Mouse (Mus musculus) forebrain, embryonic 14.5 days (tissue): Measurements from ENCODE around the gene Trim8. TPM values are rescaled to one million over a fixed set of nuclear protein-coding genes. Genes with fewer than 3 reads are reported as not detected.

Experiments used
- ATAC-seq: fragments of 200-750 bp; cut with Nextera tagmentation; 2 replicates; pipeline ENCODE4 v1.8.0; 2017; ENCODE audit warnings: mild to moderate bottlenecking, moderate library complexity
- DNase-seq: peaks from one replicate; pipeline ENCODE4 v3.0.0-alpha.2; 2015; ENCODE audit warnings: low spot score
- H3K27ac ChIP-seq: fragments of 300-500 bp; sonication (generic); 2 replicates; pipeline ENCODE4 v1.5.1; 2014; ENCODE audit warnings: low read depth, mild to moderate bottlenecking, control low read depth, low read length, moderate library complexity
- H3K27me3 ChIP-seq: fragments of 300-500 bp; sonication (generic); replicated peaks from 2 replicates; pipeline ENCODE4 v1.6.1; 2014; ENCODE audit warnings: low read length, control low read depth, mixed read lengths; ENCODE audit not compliant: control insufficient read depth, insufficient read depth
- H3K36me3 ChIP-seq: fragments of 300-500 bp; sonication (generic); 2 replicates; pipeline ENCODE4 v1.6.1; 2014; ENCODE audit warnings: low read length, control low read depth; ENCODE audit not compliant: control insufficient read depth, insufficient read depth
- H3K4me1 ChIP-seq: fragments of 300-500 bp; sonication (generic); 2 replicates; pipeline ENCODE4 v1.6.1; 2014; ENCODE audit warnings: antibody characterized with exemption, low read length, control low read depth; ENCODE audit not compliant: control insufficient read depth, insufficient read depth
- H3K4me2 ChIP-seq: fragments of 300-500 bp; sonication (generic); 2 replicates; pipeline ENCODE4 v1.6.1; 2014; ENCODE audit warnings: mild to moderate bottlenecking, control low read depth, low read length
- H3K4me3 ChIP-seq: fragments of 300-500 bp; sonication (generic); 2 replicates; pipeline ENCODE4 v1.5.1; 2014; ENCODE audit warnings: low read depth, low read length, control low read depth
- H3K9ac ChIP-seq: fragments of 300-500 bp; sonication (generic); 2 replicates; pipeline ENCODE4 v1.6.1; 2014; ENCODE audit warnings: mild to moderate bottlenecking, low read length, control low read depth, moderate library complexity
- H3K9me3 ChIP-seq: fragments of 300-500 bp; sonication (generic); replicated peaks from 2 replicates; pipeline ENCODE4 v1.6.1; 2016; ENCODE audit warnings: low read length, control low read depth, mixed read lengths; ENCODE audit not compliant: control insufficient read depth
- WGBS: fragments of 180-500 bp; shearing (Covaris S2); extraction: QIAGEN DNeasy Blood & Tissue Kit; methylation state at CpG from one replicate; pipeline ENCODE4 v1.1.7; 2014; 5-methylcytosine and 5-hydroxymethylcytosine counted together
- polyA plus RNA-seq: library from polyadenylated mRNA; unstranded; fragments of >200 nt; fragmentation: Nextera tagmentation; extraction: Ambion mirVana; gene quantifications from 2 replicates; pipeline ENCODE4 v1.2.1, GENCODE M21; 2014

The Trim8 gene
- polyA plus RNA-seq, 1 experiment from 2014 or later: 23.0 TPM

GRCm38 (mm10) chr19:46505646-46506371, 4.3 kb downstream of the Trim8 start:
- DNase-seq: no peak
- peaks cover 57% of the 10 kb centered on the region for H3K36me3 ChIP-seq
- peak overlapping the region; percentile 70 for H3K9ac ChIP-seq
- 70% methylated on average over 8 of the region's 8 CpGs for WGBS
- peak overlapping the region; percentile 96 for H3K4me2 ChIP-seq
- no peaks in the 10 kb centered on the region for H3K9me3 ChIP-seq
- H3K27ac ChIP-seq: peak overlapping the region; percentile 92; the same call in 1 of the 2 replicates
- H3K4me3 ChIP-seq: peak overlapping the region; percentile 96; the same call in 1 of the 2 replicates
- H3K27me3 ChIP-seq: no peaks in the 10 kb centered on the region
- no peak for ATAC-seq
- H3K4me1 ChIP-seq: peaks cover 53% of the 10 kb centered on the region

- Histone ChIP-seq H3K27me3 (no peaks in the 10 kb centered on the region), H3K4me3 (peak overlapping the region; percentile 96), H3K9ac (peak overlapping the region; percentile 70), H3K9me3 (no peaks in the 10 kb centered on the region), H3K4me1 (peaks cover 53% of the 10 kb centered on the region), H3K4me2 (peak overlapping the region; percentile 96), H3K36me3 (peaks cover 61% of the 10 kb centered on the region), H3K27ac (peak overlapping the region; percentile 92; the same call in 1 of the 2 replicates)
- DNase-seq (no peak), ATAC-seq (no peak)
- 38% methylated on average over 3 of the region's 3 CpGs for WGBS
These were observed 4.8 kb downstream of the Trim8 start for GRCm38 (mm10) chr19:46506372-46506717.

GRCm38 (mm10) chr19:46507181-46507581, 5.7 kb downstream of the Trim8 start:
- peak overlapping the region; percentile 92 for H3K27ac ChIP-seq
- peak overlapping the region; percentile 96 for H3K4me2 ChIP-seq
- H3K36me3 ChIP-seq: peaks cover 68% of the 10 kb centered on the region
- H3K27me3 ChIP-seq: no peaks in the 10 kb centered on the region
- ATAC-seq (peak; percentile 8; the same call in 1 of the 2 replicates), DNase-seq (peak; percentile 80)
- H3K9ac ChIP-seq: peak overlapping the region; percentile 70
- H3K4me3 ChIP-seq: peak overlapping the region; percentile 96
- no peaks in the 10 kb centered on the region for H3K9me3 ChIP-seq
- WGBS: 9% methylated on average over 8 of the region's 8 CpGs
- peaks cover 53% of the 10 kb centered on the region for H3K4me1 ChIP-seq

- no peak for ATAC-seq
- H3K4me1 ChIP-seq: peaks cover 53% of the 10 kb centered on the region
- H3K36me3 ChIP-seq: peaks cover 75% of the 10 kb centered on the region
- peak overlapping the region; percentile 96 for H3K4me2 ChIP-seq
- peak overlapping the region; percentile 92 for H3K27ac ChIP-seq
- H3K27me3 ChIP-seq: no peaks in the 10 kb centered on the region
- H3K9ac ChIP-seq: peak overlapping the region; percentile 70; the same call in 1 of the 2 replicates
- no peaks in the 10 kb centered on the region for H3K9me3 ChIP-seq
- no peak overlapping the region for H3K4me3 ChIP-seq
- 79% methylated on average over 1 of the region's 1 CpGs for WGBS
- no peak for DNase-seq
These were observed 6.3 kb downstream of the Trim8 start for GRCm38 (mm10) chr19:46507806-46508205.

GRCm38 (mm10) chr19:46508738-46509137, 7.2 kb downstream of the Trim8 start:
- Histone ChIP-seq H3K27ac (no peak overlapping the region), H3K4me1 (peaks cover 53% of the 10 kb centered on the region), H3K4me3 (no peak overlapping the region), H3K9me3 (no peaks in the 10 kb centered on the region), H3K36me3 (peaks cover 84% of the 10 kb centered on the region), H3K4me2 (no peak overlapping the region), H3K9ac (peak overlapping the region; percentile 13; the same call in 1 of the 2 replicates), H3K27me3 (no peaks in the 10 kb centered on the region)
- WGBS: 83% methylated on average over 3 of the region's 3 CpGs
- DNase-seq (no peak), ATAC-seq (no peak)

GRCm38 (mm10) chr19:46509202-46509601, 7.7 kb downstream of the Trim8 start:
- DNase-seq (no peak), ATAC-seq (no peak)
- no peak overlapping the region for H3K4me2 ChIP-seq
- H3K36me3 ChIP-seq: peaks cover 88% of the 10 kb centered on the region
- peaks cover 52% of the 10 kb centered on the region for H3K4me1 ChIP-seq
- 90% methylated on average over 3 of the region's 3 CpGs for WGBS
- H3K9me3 ChIP-seq: no peaks in the 10 kb centered on the region
- H3K4me3 ChIP-seq: no peak overlapping the region
- no peak overlapping the region for H3K27ac ChIP-seq
- 0 out of 2 replicates have a peak overlapping the region, but pooled peaks have one; percentile 8 for H3K9ac ChIP-seq
- no peaks in the 10 kb centered on the region for H3K27me3 ChIP-seq

- 0 out of 2 replicates have a peak overlapping the region, but pooled peaks have one; percentile 8 for H3K9ac ChIP-seq
- peaks cover 94% of the 10 kb centered on the region for H3K36me3 ChIP-seq
- no peak overlapping the region for H3K4me3 ChIP-seq
- H3K27me3 ChIP-seq: no peaks in the 10 kb centered on the region
- H3K9me3 ChIP-seq: no peaks in the 10 kb centered on the region
- H3K27ac ChIP-seq: no peak overlapping the region
- no peak for DNase-seq
- WGBS: 87% methylated on average over 4 of the region's 4 CpGs
- H3K4me2 ChIP-seq: no peak overlapping the region
- H3K4me1 ChIP-seq: peaks cover 46% of the 10 kb centered on the region
- no peak for ATAC-seq
These were observed 8.2 kb downstream of the Trim8 start for GRCm38 (mm10) chr19:46509736-46510135.

- ATAC-seq (no peak), DNase-seq (no peak)
- H3K27me3 ChIP-seq: no peaks in the 10 kb centered on the region
- peaks cover 40% of the 10 kb centered on the region for H3K4me1 ChIP-seq
- no peaks in the 10 kb centered on the region for H3K9me3 ChIP-seq
- peaks cover 94% of the 10 kb centered on the region for H3K36me3 ChIP-seq
- no peak overlapping the region for H3K27ac ChIP-seq
- WGBS: 85% methylated on average over 5 of the region's 5 CpGs
- H3K4me2 ChIP-seq: no peak overlapping the region
- no peak overlapping the region for H3K9ac ChIP-seq
- H3K4me3 ChIP-seq: no peak overlapping the region
These were observed 8.9 kb downstream of the Trim8 start for GRCm38 (mm10) chr19:46510401-46510800.

- Histone ChIP-seq H3K9ac (no peak overlapping the region), H3K4me2 (no peak overlapping the region), H3K36me3 (peaks cover 95% of the 10 kb centered on the region), H3K4me3 (no peak overlapping the region), H3K27me3 (no peaks in the 10 kb centered on the region), H3K4me1 (peaks cover 35% of the 10 kb centered on the region), H3K9me3 (no peaks in the 10 kb centered on the region), H3K27ac (no peak overlapping the region)
- ATAC-seq: no peak
- 66% methylated on average over 3 of the region's 3 CpGs for WGBS
- no peak for DNase-seq
These were observed 9.3 kb downstream of the Trim8 start for GRCm38 (mm10) chr19:46510824-46511223.
